Mouse (Mus musculus) kidney, postnatal 0 days (tissue): ENCODE measurements around the gene Hibch. TPM values are rescaled to one million over a fixed set of nuclear protein-coding genes. Genes with fewer than 3 reads are reported as not detected.

Experiments
- ATAC-seq: fragments of 200-750 bp; cut with Nextera tagmentation; replicated peaks from 2 replicates; pipeline ENCODE4 v1.8.0; 2017; ENCODE audit warnings: low read depth, moderate number of reproducible peaks, moderate TSS enrichment, moderate library complexity; ENCODE audit not compliant: low FRiP score
- DNase-seq: peaks from one replicate; pipeline ENCODE4 v3.0.0-alpha.2; 2016; ENCODE audit warnings: low spot score
- H3K27ac ChIP-seq: fragments of 300-500 bp; sonication (generic); 2 replicates; pipeline ENCODE4 v1.5.1; 2014; ENCODE audit warnings: mild to moderate bottlenecking
- H3K27me3 ChIP-seq: fragments of 300-500 bp; sonication (generic); 2 replicates; pipeline ENCODE4 v1.6.1; 2014; ENCODE audit warnings: low read length, mixed read lengths; ENCODE audit not compliant: insufficient read depth
- H3K36me3 ChIP-seq: fragments of 300-500 bp; sonication (generic); 2 replicates; pipeline ENCODE4 v1.6.1; 2014; ENCODE audit warnings: low read length, mixed read lengths; ENCODE audit not compliant: insufficient read depth
- H3K4me1 ChIP-seq: fragments of 300-500 bp; sonication (generic); replicated peaks from 2 replicates; pipeline ENCODE4 v1.6.1; 2014; ENCODE audit warnings: antibody characterized with exemption, low read length, mixed read lengths; ENCODE audit not compliant: insufficient read depth
- H3K4me2 ChIP-seq: fragments of 300-500 bp; sonication (generic); 2 replicates; pipeline ENCODE4 v1.6.1; 2014; ENCODE audit warnings: mild to moderate bottlenecking, low read length, moderate library complexity, mixed read lengths
- H3K4me3 ChIP-seq: fragments of 300-500 bp; sonication (generic); replicated peaks from 2 replicates; pipeline ENCODE4 v1.5.1; 2014; ENCODE audit warnings: low read depth, low read length
- H3K9ac ChIP-seq: fragments of 300-500 bp; sonication (generic); 2 replicates; pipeline ENCODE4 v1.6.1; 2014; ENCODE audit warnings: low read depth, low read length
- H3K9me3 ChIP-seq: fragments of 300-500 bp; sonication (generic); replicated peaks from 2 replicates; pipeline ENCODE4 v1.6.1; 2016; ENCODE audit warnings: low read length, inconsistent platforms, mixed read lengths
- CTCF ChIP-seq: IDR thresholded peaks from 2 replicates; pipeline ENCODE4 v1.5.1; 2016; ENCODE audit warnings: antibody characterized with exemption, low read depth, mild to moderate bottlenecking, moderate library complexity
- WGBS: fragments of 180-500 bp; shearing (Covaris S2); extraction: QIAGEN DNeasy Blood & Tissue Kit; methylation state at CpG from one replicate; pipeline ENCODE4 v1.1.7; 2014; 5-methylcytosine and 5-hydroxymethylcytosine counted together
- polyA plus RNA-seq: library from polyadenylated mRNA; unstranded; fragments of >200 nt; fragmentation: Nextera tagmentation; extraction: Ambion mirVana; gene quantifications from 2 replicates; pipeline ENCODE4 v1.2.1, GENCODE M21; 2015

The Hibch gene
- polyA plus RNA-seq, 1 experiment from 2014 or later: 30.7 TPM

GRCm38 (mm10) chr1:52934494-52934893 is 89.8 kb downstream of the Hibch start:
- DNase-seq: no peak

GRCm38 (mm10) chr1:52939021-52939420 is 94.3 kb downstream of the Hibch start:
- ATAC-seq (no peak), DNase-seq (no peak)
- H3K9ac ChIP-seq: no peak overlapping the region
- no peaks in the 10 kb centered on the region; the same call in 1 of the 2 replicates for H3K9me3 ChIP-seq
- H3K27me3 ChIP-seq: no peaks in the 10 kb centered on the region
- H3K4me3 ChIP-seq: no peak overlapping the region
- WGBS: 96% methylated on average over 1 of the region's 1 CpGs
- H3K36me3 ChIP-seq: no peaks in the 10 kb centered on the region
- no peak overlapping the region for H3K4me2 ChIP-seq
- H3K27ac ChIP-seq: no peak overlapping the region
- TF ChIP-seq CTCF: no peak
- H3K4me1 ChIP-seq: no peaks in the 10 kb centered on the region

More at GRCm38 (mm10) chr1:52934494-52934893, 89.8 kb downstream of the Hibch start:
- H3K27ac ChIP-seq: no peak overlapping the region
- H3K9me3 ChIP-seq: no peaks in the 10 kb centered on the region; the same call in 1 of the 2 replicates
- no peak overlapping the region for H3K4me2 ChIP-seq
- H3K4me1 ChIP-seq: no peaks in the 10 kb centered on the region
- H3K9ac ChIP-seq: no peak overlapping the region
- H3K27me3 ChIP-seq: no peaks in the 10 kb centered on the region
- ATAC-seq: no peak
- no peak for TF ChIP-seq CTCF
- H3K36me3 ChIP-seq: no peaks in the 10 kb centered on the region
- 63% methylated on average over 5 of the region's 5 CpGs for WGBS
- H3K4me3 ChIP-seq: no peak overlapping the region

- ATAC-seq (no peak), DNase-seq (no peak)
- Histone ChIP-seq H3K27ac (no peak overlapping the region), H3K9me3 (no peaks in the 10 kb centered on the region), H3K9ac (no peak overlapping the region), H3K4me2 (no peak overlapping the region), H3K27me3 (no peaks in the 10 kb centered on the region), H3K4me1 (no peaks in the 10 kb centered on the region; the same call in 1 of the 2 replicates), H3K4me3 (no peak overlapping the region), H3K36me3 (no peaks in the 10 kb centered on the region)
- 85% methylated on average over 5 of the region's 5 CpGs for WGBS
- TF ChIP-seq CTCF: no peak
Measured at GRCm38 (mm10) chr1:52947895-52948294, 103.2 kb downstream of the Hibch start.

- Histone ChIP-seq H3K27ac (no peak overlapping the region), H3K9ac (no peak overlapping the region), H3K27me3 (no peaks in the 10 kb centered on the region), H3K4me1 (no peaks in the 10 kb centered on the region; the same call in 1 of the 2 replicates), H3K4me3 (no peak overlapping the region), H3K4me2 (no peak overlapping the region), H3K9me3 (no peaks in the 10 kb centered on the region), H3K36me3 (no peaks in the 10 kb centered on the region)
- DNase-seq (peak; percentile 11), ATAC-seq (no peak)
- 37% methylated on average over 5 of the region's 5 CpGs for WGBS
- TF ChIP-seq CTCF: no peak
Measured at GRCm38 (mm10) chr1:52951146-52951868, 106.6 kb downstream of the Hibch start.

GRCm38 (mm10) chr1:52952143-52952542 is 107.4 kb downstream of the Hibch start:
- peak; percentile 18 for DNase-seq
- peak overlapping the region; percentile 98 for H3K4me2 ChIP-seq
- H3K4me3 ChIP-seq: peak overlapping the region; percentile 54
- no peaks in the 10 kb centered on the region for H3K9me3 ChIP-seq
- ATAC-seq: no peak
- H3K36me3 ChIP-seq: no peaks in the 10 kb centered on the region
- H3K27me3 ChIP-seq: no peaks in the 10 kb centered on the region
- peak; percentile 14; the same call in 1 of the 2 replicates for TF ChIP-seq CTCF
- no peak overlapping the region for H3K27ac ChIP-seq
- 3% methylated on average over 5 of the region's 5 CpGs for WGBS
- H3K9ac ChIP-seq: peak overlapping the region; percentile 56
- H3K4me1 ChIP-seq: no peaks in the 10 kb centered on the region; the same call in 1 of the 2 replicates

GRCm38 (mm10) chr1:52952551-52953397 is 108.0 kb downstream of the Hibch start:
- no peak for DNase-seq
- Histone ChIP-seq H3K4me2 (peak overlapping the region; percentile 98), H3K27ac (no peak overlapping the region), H3K9ac (peak overlapping the region; percentile 56), H3K9me3 (no peaks in the 10 kb centered on the region), H3K4me3 (peak overlapping the region; percentile 54), H3K4me1 (no peaks in the 10 kb centered on the region; the same call in 1 of the 2 replicates), H3K27me3 (no peaks in the 10 kb centered on the region), H3K36me3 (no peaks in the 10 kb centered on the region)
- TF ChIP-seq CTCF: no peak
- WGBS: 1% methylated on average over 44 of the region's 47 CpGs
- peak; percentile 80 for ATAC-seq
